Mouse (Mus musculus): ENCODE results near the gene Ttc28.

DNA sequence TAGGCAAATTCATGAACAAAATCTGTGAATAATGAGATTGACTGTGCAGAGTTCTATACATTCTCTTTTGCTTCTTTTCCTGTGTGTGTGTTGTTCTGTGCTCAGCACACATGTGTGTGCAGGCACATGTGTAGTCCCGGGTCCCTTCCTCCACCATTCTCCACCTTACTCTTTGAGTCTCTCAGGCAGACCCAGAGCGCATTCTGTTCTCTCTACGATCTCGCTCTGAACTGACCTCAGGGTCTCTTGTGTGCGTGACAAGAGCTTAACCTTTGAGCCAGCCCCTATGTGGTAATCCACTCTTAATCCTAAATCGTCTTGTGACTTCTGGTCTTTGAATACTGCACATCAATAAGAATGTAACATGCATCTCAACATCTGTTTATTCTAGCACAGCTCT is 190.8 kb downstream of the Ttc28 start:
- TF ChIP-seq CTCF (IDR thresholded peaks at IDR 0.05 in 2 of 3, conservative IDR thresholded peaks at IDR 0.05 in 1 of 3; ENCODE audit: control insufficient read depth in 1 of 3, insufficient read depth in 1 of 3, low read depth in 2 of 3, low read length in 3 of 3, poor library complexity in 1 of 3, severe bottlenecking in 1 of 3) (no peak), POLR2A (IDR thresholded peaks at IDR 0.05; ENCODE audit: control insufficient read depth in 1 of 2, insufficient read depth in 1 of 2, low read depth in 1 of 2, low read length in 2 of 2, poor library complexity in 1 of 2) (no peak), ETS1 (IDR thresholded peaks at IDR 0.05; ENCODE audit: low read depth, low read length) (no peak), ZMIZ1 (IDR thresholded peaks at IDR 0.05; ENCODE audit: low read depth, low read length) (no peak)

Data from MEL (cell line).